Mouse (Mus musculus) G1E-ER4 (cell line): ENCODE data around the gene Trim72. TPM values are rescaled to one million over a fixed set of nuclear protein-coding genes. Genes with fewer than 3 reads are reported as not detected.

ENCODE experiments used
- GATA1 ChIP-seq: IDR thresholded peaks from one replicate; pipeline ENCODE4 v1.8.0; 2012; ENCODE audit warnings: low read length, inconsistent platforms
- polyA plus RNA-seq: library from polyadenylated mRNA; stranded (reverse); fragments of >175 nt; gene quantifications from 2 replicates; pipeline ENCODE4 v1.2.3, GENCODE M21; 2012

Trim72 gene
- polyA plus RNA-seq, 1 experiment: 0.05 TPM

GRCm38 (mm10) chr7:128031403-128031976 lies 27.7 kb downstream of the Trim72 start:
- TF ChIP-seq GATA1: no peak

- TF ChIP-seq GATA1: no peak
Measured at GRCm38 (mm10) chr7:128032290-128032988, 28.7 kb downstream of the Trim72 start.

GRCm38 (mm10) chr7:128032989-128033293 lies 29.2 kb downstream of the Trim72 start:
- TF ChIP-seq GATA1: no peak

- TF ChIP-seq GATA1: no peak
Measured at GRCm38 (mm10) chr7:128033616-128034015, 29.9 kb downstream of the Trim72 start.

GRCm38 (mm10) chr7:128044142-128044785 lies 40.5 kb downstream of the Trim72 start:
- no peak for TF ChIP-seq GATA1

- no peak for TF ChIP-seq GATA1
Measured at GRCm38 (mm10) chr7:128045640-128046039, 41.9 kb downstream of the Trim72 start.

GRCm38 (mm10) chr7:128048819-128049218 lies 45.1 kb downstream of the Trim72 start:
- no peak for TF ChIP-seq GATA1

- no peak for TF ChIP-seq GATA1
Measured at GRCm38 (mm10) chr7:128049254-128049653, 45.5 kb downstream of the Trim72 start.

GRCm38 (mm10) chr7:128050739-128051138 lies 47.0 kb downstream of the Trim72 start:
- TF ChIP-seq GATA1: no peak

GRCm38 (mm10) chr7:128053061-128053460 lies 49.3 kb downstream of the Trim72 start:
- no peak for TF ChIP-seq GATA1

- no peak for TF ChIP-seq GATA1
Measured at GRCm38 (mm10) chr7:128056917-128057444, 53.2 kb downstream of the Trim72 start.

- TF ChIP-seq GATA1: no peak
Measured at GRCm38 (mm10) chr7:128057860-128058259, 54.1 kb downstream of the Trim72 start.

GRCm38 (mm10) chr7:128058576-128058975 lies 54.8 kb downstream of the Trim72 start:
- no peak for TF ChIP-seq GATA1

- no peak for TF ChIP-seq GATA1
Measured at GRCm38 (mm10) chr7:128059091-128059490, 55.3 kb downstream of the Trim72 start.

Other genes with a start within 250 kb of the Trim72 start
- 32.0 and 33.6 TPM in 2 replicates for gene Orai3, start 234.1 kb upstream of the Trim72 start, polyA plus RNA-seq
- gene Setd1a, start 227.3 kb upstream of the Trim72 start, polyA plus RNA-seq: 99.0 and 114 TPM in 2 replicates
- 2.5 and 4.3 TPM in 2 replicates for gene Gm49388, start 218.3 kb upstream of the Trim72 start, polyA plus RNA-seq
- gene Hsd3b7, start 203.3 kb upstream of the Trim72 start, polyA plus RNA-seq: 12.7 and 27.1 TPM in 2 replicates
- gene Stx4a, start 179.7 kb upstream of the Trim72 start, polyA plus RNA-seq: 85.1 and 93.9 TPM in 2 replicates
- gene Stx1b, start 179.4 kb upstream of the Trim72 start, polyA plus RNA-seq: 0.06 and 0.10 TPM in 2 replicates
- 24.0 and 32.5 TPM in 2 replicates for gene Zfp646, start 127.7 kb upstream of the Trim72 start, polyA plus RNA-seq
- 33.5 and 36.7 TPM in 2 replicates for gene Zfp668, start 127.1 kb upstream of the Trim72 start, polyA plus RNA-seq
- gene Prss53, start 113.0 kb upstream of the Trim72 start, polyA plus RNA-seq: 0.48 and 0.67 TPM in 2 replicates
- gene Gm21974, start 108.5 kb upstream of the Trim72 start, polyA plus RNA-seq: not detected in 2 replicates
- 13.6 and 14.7 TPM in 2 replicates for gene Vkorc1, start 108.3 kb upstream of the Trim72 start, polyA plus RNA-seq
- gene Bckdk, start 99.9 kb upstream of the Trim72 start, polyA plus RNA-seq: 166 and 183 TPM in 2 replicates
- 7.0 and 7.5 TPM in 2 replicates for gene Kat8, start 91.4 kb upstream of the Trim72 start, polyA plus RNA-seq
- gene Prss8, start 73.8 kb upstream of the Trim72 start, polyA plus RNA-seq: not detected in 2 replicates
- 5.5 and 10.0 TPM in 2 replicates for gene Prss36, start 57.2 kb upstream of the Trim72 start, polyA plus RNA-seq
- 578 and 702 TPM in 2 replicates for gene Fus, start 36.5 kb upstream of the Trim72 start, polyA plus RNA-seq
- 0.28 and 0.46 TPM in 2 replicates for gene Pycard, start 10.1 kb upstream of the Trim72 start, polyA plus RNA-seq
- gene Itgam, start 58.7 kb downstream of the Trim72 start, polyA plus RNA-seq: not detected in 2 replicates
- not detected in 2 replicates for gene Gm49368, start 58.7 kb downstream of the Trim72 start, polyA plus RNA-seq
- not detected in 2 replicates for gene Itgax, start 125.6 kb downstream of the Trim72 start, polyA plus RNA-seq
- not detected in 2 replicates for gene Itgad, start 150.4 kb downstream of the Trim72 start, polyA plus RNA-seq
- gene Cox6a2, start 202.4 kb downstream of the Trim72 start, polyA plus RNA-seq: 0.92 and 1.3 TPM in 2 replicates
- gene Armc5, start 233.4 kb downstream of the Trim72 start, polyA plus RNA-seq: 32.2 and 35.0 TPM in 2 replicates
- 0.93 and 0.95 TPM in 2 replicates for gene 9130023H24Rik, start 234.1 kb downstream of the Trim72 start, polyA plus RNA-seq
- 0.02 TPM in 2 replicates for gene Tgfb1i1, start 242.9 kb downstream of the Trim72 start, polyA plus RNA-seq